Mouse (Mus musculus) forebrain, embryonic 13.5 days (tissue): ENCODE data around the gene Eml4. TPM values are rescaled to one million over a fixed set of nuclear protein-coding genes. Genes with fewer than 3 reads are reported as not detected.

Experiments
- ATAC-seq: fragments of 200-750 bp; cut with Nextera tagmentation; 2 replicates; pipeline ENCODE4 v1.8.0; 2017
- H3K27ac ChIP-seq: fragments of 300-500 bp; sonication (generic); 2 replicates; pipeline ENCODE4 v1.5.1; 2015; ENCODE audit warnings: inconsistent platforms, mild to moderate bottlenecking, moderate library complexity
- H3K27me3 ChIP-seq: fragments of 300-500 bp; sonication (generic); 2 replicates; pipeline ENCODE4 v1.6.1; 2015; ENCODE audit warnings: mild to moderate bottlenecking, inconsistent platforms
- H3K36me3 ChIP-seq: fragments of 300-500 bp; sonication (generic); 2 replicates; pipeline ENCODE4 v1.6.1; 2015; ENCODE audit warnings: mild to moderate bottlenecking, inconsistent platforms; ENCODE audit not compliant: poor library complexity, severe bottlenecking
- H3K4me1 ChIP-seq: fragments of 300-500 bp; sonication (generic); 2 replicates; pipeline ENCODE4 v1.6.1; 2015; ENCODE audit warnings: inconsistent platforms
- H3K4me2 ChIP-seq: fragments of 300-500 bp; sonication (generic); 2 replicates; pipeline ENCODE4 v1.6.1; 2015; ENCODE audit warnings: inconsistent platforms, mild to moderate bottlenecking, moderate library complexity
- H3K4me3 ChIP-seq: fragments of 300-500 bp; sonication (generic); 2 replicates; pipeline ENCODE4 v1.5.1; 2015; ENCODE audit warnings: mild to moderate bottlenecking, inconsistent platforms
- H3K9ac ChIP-seq: fragments of 300-500 bp; sonication (generic); 2 replicates; pipeline ENCODE4 v1.6.1; 2015; ENCODE audit warnings: mild to moderate bottlenecking, inconsistent platforms
- H3K9me3 ChIP-seq: fragments of 300-500 bp; sonication (generic); replicated peaks from 2 replicates; pipeline ENCODE4 v1.6.1; 2016; ENCODE audit warnings: inconsistent platforms
- WGBS: fragments of 180-500 bp; shearing (Covaris S2); methylation state at CpG from one replicate; pipeline ENCODE4 v1.1.7; 2015; 5-methylcytosine and 5-hydroxymethylcytosine counted together
- polyA plus RNA-seq: library from polyadenylated mRNA; unstranded; fragments of >200 nt; fragmentation: Nextera tagmentation; extraction: Ambion mirVana; gene quantifications from 2 replicates; pipeline ENCODE4 v1.2.1, GENCODE M21; 2015

The Eml4 gene
- polyA plus RNA-seq, 1 experiment from 2014 or later = 26.7 TPM

- no peak overlapping the region for H3K4me2 ChIP-seq
- H3K9ac ChIP-seq = no peak overlapping the region
- H3K36me3 ChIP-seq = no peaks in the 10 kb centered on the region
- H3K27ac ChIP-seq = no peak overlapping the region
- H3K9me3 ChIP-seq = 0 out of 2 replicates have a peak, but pooled peaks cover 3% of the 10 kb centered on the region
- H3K27me3 ChIP-seq = no peaks in the 10 kb centered on the region
- peaks cover 33% of the 10 kb centered on the region for H3K4me1 ChIP-seq
- no peak for ATAC-seq
- no peak overlapping the region for H3K4me3 ChIP-seq
- 68% methylated on average over 7 of the region's 7 CpGs for WGBS
Observed at GRCm38 (mm10) chr17:83522590-83523379, 172.1 kb downstream of the Eml4 start.

- no peaks in the 10 kb centered on the region for H3K9me3 ChIP-seq
- no peak overlapping the region for H3K4me3 ChIP-seq
- no peak for ATAC-seq
- H3K4me2 ChIP-seq = no peak overlapping the region
- H3K27ac ChIP-seq = no peak overlapping the region
- H3K9ac ChIP-seq = no peak overlapping the region
- peaks cover 5% of the 10 kb centered on the region; the same call in 1 of the 2 replicates for H3K27me3 ChIP-seq
- 41% methylated on average over 7 of the region's 7 CpGs for WGBS
- no peaks in the 10 kb centered on the region for H3K36me3 ChIP-seq
- H3K4me1 ChIP-seq = peaks cover 38% of the 10 kb centered on the region
Observed at GRCm38 (mm10) chr17:83524753-83525152, 174.0 kb downstream of the Eml4 start.

- no peaks in the 10 kb centered on the region for H3K36me3 ChIP-seq
- H3K27ac ChIP-seq = peak overlapping the region; percentile 41
- H3K27me3 ChIP-seq = peaks cover 5% of the 10 kb centered on the region; the same call in 1 of the 2 replicates
- no peak overlapping the region for H3K9ac ChIP-seq
- H3K4me2 ChIP-seq = peak overlapping the region; percentile 36
- ATAC-seq = no peak; the same call in 1 of the 2 replicates
- H3K4me3 ChIP-seq = no peak overlapping the region
- no peaks in the 10 kb centered on the region for H3K9me3 ChIP-seq
- WGBS = under 1% methylated on average over 8 of the region's 8 CpGs
- peaks cover 38% of the 10 kb centered on the region for H3K4me1 ChIP-seq
Observed at GRCm38 (mm10) chr17:83525596-83525995, 174.9 kb downstream of the Eml4 start.

DNA sequence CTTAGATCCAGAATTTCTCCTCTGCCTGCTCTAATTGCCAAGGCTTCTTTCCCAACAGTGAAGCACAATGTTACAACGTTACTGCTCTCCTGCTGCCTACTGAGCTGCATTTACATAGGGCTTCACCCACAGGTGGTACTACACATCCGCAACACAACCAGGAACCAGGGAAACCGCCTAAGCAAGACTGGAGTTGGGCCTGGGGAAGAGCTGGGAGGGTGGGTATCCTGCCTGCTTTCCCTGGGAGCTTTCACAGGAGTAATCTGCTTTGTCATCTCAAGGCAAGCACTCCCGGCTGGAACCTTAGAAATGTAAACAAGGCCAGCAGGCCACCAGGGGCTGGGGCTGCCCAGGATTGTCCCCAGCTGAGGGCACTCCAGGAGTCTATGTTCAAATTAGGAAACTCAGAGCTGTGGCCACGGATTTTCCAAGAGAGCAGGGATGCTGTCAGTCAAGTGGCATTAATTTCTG is 175.4 kb downstream of the Eml4 start:
- H3K27ac ChIP-seq = peak overlapping the region; percentile 41
- H3K4me3 ChIP-seq = no peak overlapping the region
- peaks cover 5% of the 10 kb centered on the region; the same call in 1 of the 2 replicates for H3K27me3 ChIP-seq
- no peaks in the 10 kb centered on the region for H3K36me3 ChIP-seq
- 3% methylated on average over 5 of the region's 5 CpGs for WGBS
- no peak overlapping the region for H3K9ac ChIP-seq
- no peaks in the 10 kb centered on the region for H3K9me3 ChIP-seq
- H3K4me1 ChIP-seq = peaks cover 38% of the 10 kb centered on the region
- ATAC-seq = peak; percentile 33; the same call in 1 of the 2 replicates
- H3K4me2 ChIP-seq = peak overlapping the region; percentile 36; the same call in 1 of the 2 replicates

GRCm38 (mm10) chr17:83526624-83527532 is 176.1 kb downstream of the Eml4 start:
- Histone ChIP-seq H3K9ac (no peak overlapping the region), H3K27ac (peak overlapping the region; percentile 41; the same call in 1 of the 2 replicates)
- 21% methylated on average over 13 of the region's 13 CpGs for WGBS

DNA sequence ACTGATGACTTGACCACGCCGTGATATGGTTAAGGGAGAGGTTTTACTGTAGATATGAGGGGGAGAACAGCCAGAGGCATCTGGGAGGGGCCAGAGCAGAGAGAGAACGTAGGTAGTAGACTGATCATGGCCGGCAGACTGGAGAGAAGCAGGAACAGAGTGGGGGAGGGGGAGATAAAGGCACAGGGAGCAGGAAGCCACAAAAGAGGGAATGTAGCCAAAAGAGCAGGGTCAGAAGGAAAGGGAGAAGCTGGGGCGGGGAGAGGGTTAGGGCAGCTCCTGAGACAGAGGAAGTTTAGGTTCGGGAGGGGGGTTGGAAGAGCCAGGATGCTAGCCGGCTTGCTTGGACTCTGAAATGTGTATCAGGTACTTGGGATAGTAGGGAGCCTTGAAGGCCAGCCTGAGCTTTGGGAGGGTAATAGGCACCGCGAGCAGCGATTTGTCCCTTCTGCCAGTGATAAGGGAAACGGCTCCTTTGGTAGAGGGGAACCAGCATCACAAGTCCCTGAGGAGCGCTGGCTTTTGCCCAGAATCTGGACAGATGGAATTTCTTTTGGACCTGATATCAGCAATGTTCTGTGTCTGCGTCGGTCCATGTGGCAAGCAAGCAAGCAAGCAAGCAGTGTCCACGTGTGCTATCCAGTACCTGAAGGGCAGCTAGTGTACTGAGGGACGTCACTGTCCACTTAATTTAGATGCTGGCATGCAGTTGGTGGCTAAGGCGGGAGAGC is 177.1 kb downstream of the Eml4 start:
- peak; percentile 46 for ATAC-seq
- no peak overlapping the region for H3K27ac ChIP-seq
- peak overlapping the region; percentile 36 for H3K4me2 ChIP-seq
- H3K27me3 ChIP-seq = peaks cover 5% of the 10 kb centered on the region; the same call in 1 of the 2 replicates
- WGBS = 25% methylated on average over 17 of the region's 17 CpGs
- 0 out of 2 replicates have a peak overlapping the region, but pooled peaks have one; percentile 4 for H3K4me3 ChIP-seq
- H3K9me3 ChIP-seq = no peaks in the 10 kb centered on the region
- peaks cover 38% of the 10 kb centered on the region for H3K4me1 ChIP-seq
- H3K36me3 ChIP-seq = no peaks in the 10 kb centered on the region
- no peak overlapping the region for H3K9ac ChIP-seq

More at GRCm38 (mm10) chr17:83526624-83527532, 176.1 kb downstream of the Eml4 start:
- peak; percentile 67; the same call in 1 of the 2 replicates for ATAC-seq
- H3K27me3 ChIP-seq = peaks cover 5% of the 10 kb centered on the region; the same call in 1 of the 2 replicates
- no peaks in the 10 kb centered on the region for H3K9me3 ChIP-seq
- peak overlapping the region; percentile 36 for H3K4me2 ChIP-seq
- H3K4me3 ChIP-seq = 0 out of 2 replicates have a peak overlapping the region, but pooled peaks have one; percentile 4
- H3K4me1 ChIP-seq = peaks cover 38% of the 10 kb centered on the region
- no peaks in the 10 kb centered on the region for H3K36me3 ChIP-seq

Other genes with a start within 250 kb of the Eml4 start
- 6.3 and 7.0 TPM in 2 replicates for gene Pkdcc, start 135.6 kb upstream of the Eml4 start, polyA plus RNA-seq
- gene Cox7a2l, start 166.4 kb downstream of the Eml4 start, polyA plus RNA-seq = 180 and 182 TPM in 2 replicates